Mouse (Mus musculus): ENCODE measurements around the gene Dennd1c.
A peak's percentile ranks its signal among the peaks of the same experiment; 100 is the strongest.

Gene Dennd1c

DNA sequence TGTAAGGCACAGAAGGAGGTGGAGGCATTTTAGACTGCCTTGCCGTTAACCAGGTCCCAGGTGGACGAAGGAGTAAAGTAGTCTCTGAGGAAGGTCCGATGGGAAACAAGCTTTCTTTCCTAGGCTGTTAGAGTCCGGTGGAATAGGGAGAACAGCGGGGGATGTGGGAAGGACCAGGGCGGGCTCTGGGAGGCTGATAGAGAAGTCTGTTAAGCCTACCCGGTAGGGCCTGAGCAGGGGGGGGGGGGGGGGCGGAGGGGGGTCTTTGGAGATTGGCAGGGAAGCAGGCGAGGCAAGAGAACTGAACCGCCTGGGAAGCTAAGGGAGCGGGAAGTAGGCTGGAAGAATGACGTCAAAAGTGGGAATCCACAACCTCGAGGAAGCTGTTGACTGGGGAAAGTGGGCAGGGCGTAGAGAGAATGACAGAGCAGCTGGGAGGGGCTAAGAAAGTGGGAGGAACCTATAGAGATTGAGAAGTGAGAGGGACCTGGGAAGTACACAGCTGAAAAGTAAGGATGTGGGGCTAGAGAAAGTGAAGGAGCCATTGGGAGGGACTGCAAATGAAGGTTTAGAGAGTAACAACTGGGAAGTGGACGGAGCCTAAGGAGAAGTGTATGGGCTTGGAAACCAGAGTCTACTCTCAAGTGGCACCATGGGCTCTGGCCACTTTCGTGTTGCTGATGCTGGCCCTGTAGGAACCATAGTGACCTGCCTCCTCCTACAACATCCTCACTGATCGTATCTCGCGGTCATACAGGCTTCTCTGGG, 17.7 kb upstream of the Dennd1c start:
- peak; percentile 64 for DNase-seq (ENCODE audit: low read depth)

DNA sequence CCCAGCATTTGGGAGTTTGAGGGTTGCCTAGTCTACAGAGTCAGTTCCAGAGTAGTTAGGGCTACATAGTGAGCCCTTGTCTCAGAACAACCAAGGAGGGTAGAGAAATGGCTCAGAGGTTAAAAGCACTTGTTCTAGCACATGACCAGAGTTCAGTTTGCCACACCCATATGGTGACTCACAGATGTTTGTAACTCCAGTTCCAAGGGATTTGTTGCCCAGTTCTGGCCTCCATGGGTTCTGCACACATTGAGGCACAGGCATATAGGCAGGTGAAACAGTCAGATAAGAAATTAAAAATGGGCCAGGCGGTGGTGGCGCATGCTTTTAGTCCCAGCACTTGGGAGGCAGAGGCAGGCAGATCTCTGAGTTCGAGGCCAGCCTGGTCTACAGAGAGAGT, 15.9 kb upstream of the Dennd1c start:
- DNase-seq (ENCODE audit: low read depth): peak; percentile 73

DNA sequence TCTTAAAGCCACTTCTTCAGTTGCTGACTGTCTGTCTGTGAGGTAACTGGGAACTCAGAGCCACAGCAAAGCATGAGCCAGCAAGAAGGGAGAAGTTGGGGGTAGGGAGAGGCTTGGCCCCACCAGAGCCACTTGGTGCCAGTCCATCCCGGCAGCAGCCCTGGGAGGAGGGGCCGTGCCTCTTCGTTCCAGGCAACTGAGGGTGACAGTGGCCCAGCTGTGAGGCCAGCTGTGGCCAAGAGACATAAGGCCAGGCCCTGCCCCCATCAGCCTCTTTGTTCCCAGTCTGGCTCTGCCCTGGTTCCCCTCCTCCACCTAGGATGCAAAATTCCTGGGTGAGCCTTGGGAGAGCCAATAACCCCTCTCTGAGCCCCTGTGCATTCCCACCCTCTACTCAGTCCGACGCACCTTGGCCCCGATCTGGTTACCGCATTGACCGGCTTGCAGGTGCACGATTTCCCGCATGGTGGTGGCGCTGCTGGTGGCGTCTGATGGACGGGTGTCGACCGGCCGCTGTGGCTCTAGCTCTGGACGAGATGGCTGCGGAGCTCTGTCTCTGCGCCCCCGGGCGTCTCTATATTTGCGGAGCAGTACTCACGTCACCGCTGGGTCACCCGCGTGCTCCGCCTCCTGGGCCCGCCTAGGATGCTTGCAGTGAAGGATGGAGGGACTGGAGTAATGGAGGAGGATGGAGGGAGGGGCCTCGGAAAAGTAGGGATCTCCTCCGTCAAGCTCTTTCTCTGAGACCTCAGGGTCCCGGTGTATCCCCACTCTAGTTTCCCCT, 8.9 kb upstream of the Dennd1c start, which contains the start of gene Tubb4a:
Gene Tubb4a, minus strand, starts transcription at position 734 of the 784 bp plus-strand sequence.
- no peak for DNase-seq (ENCODE audit: low read depth)

DNA sequence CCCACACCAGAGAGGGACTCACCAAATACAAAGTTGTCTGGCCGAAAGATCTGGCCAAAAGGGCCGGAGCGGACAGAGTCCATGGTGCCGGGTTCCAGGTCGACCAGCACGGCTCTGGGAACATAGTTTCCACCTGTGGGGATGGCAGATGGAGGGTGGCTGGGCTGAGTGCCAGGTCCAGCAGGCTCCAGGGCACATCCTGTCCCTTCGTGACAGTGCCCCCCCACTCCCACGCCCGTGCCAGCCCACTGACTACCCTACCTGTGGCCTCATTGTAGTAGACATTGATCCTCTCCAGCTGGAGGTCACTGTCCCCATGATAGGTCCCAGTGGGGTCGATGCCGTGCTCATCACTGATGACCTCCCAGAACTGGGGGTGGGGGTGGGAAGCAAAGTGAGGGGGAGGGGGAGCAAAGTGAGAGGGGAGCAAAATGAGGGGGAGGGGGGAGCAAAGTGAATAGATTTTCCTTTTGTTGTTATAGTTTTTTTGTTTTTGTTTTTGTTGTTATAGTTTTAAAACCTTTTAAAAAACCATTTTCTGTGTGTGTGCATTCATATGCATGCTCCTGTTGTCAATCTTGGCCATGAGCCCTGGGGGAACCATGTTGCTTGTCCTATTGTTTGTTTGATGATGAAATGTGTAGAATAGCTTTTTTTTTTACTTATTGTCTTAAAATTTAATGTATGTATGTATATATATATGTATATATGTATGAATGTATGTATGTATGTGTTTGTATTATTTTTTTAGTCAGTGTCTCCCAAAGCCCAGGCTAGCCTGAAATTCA, 7.8 kb upstream of the Dennd1c start:
- DNase-seq (ENCODE audit: low read depth): no peak

DNA sequence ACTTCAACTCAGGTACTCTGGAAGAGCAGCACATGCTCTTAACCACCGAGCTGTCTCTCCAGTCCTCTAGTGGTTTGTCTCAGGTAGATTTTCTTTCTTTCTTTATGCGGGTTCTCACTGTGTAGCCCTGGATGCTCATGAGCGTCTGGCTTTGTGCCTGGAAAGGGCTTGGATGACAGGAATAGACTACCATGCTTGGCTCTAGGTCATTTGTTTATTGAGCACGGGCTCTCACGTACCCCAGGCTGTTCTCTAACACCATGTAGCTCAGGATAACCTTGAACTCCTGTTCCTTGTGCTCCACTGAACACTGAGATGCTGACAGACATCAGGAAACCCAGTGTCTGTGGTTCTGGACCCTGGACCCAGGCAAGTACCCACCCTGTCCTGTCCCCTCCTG, 4.2 kb upstream of the Dennd1c start:
- no peak for DNase-seq (ENCODE audit: low read depth)

DNA sequence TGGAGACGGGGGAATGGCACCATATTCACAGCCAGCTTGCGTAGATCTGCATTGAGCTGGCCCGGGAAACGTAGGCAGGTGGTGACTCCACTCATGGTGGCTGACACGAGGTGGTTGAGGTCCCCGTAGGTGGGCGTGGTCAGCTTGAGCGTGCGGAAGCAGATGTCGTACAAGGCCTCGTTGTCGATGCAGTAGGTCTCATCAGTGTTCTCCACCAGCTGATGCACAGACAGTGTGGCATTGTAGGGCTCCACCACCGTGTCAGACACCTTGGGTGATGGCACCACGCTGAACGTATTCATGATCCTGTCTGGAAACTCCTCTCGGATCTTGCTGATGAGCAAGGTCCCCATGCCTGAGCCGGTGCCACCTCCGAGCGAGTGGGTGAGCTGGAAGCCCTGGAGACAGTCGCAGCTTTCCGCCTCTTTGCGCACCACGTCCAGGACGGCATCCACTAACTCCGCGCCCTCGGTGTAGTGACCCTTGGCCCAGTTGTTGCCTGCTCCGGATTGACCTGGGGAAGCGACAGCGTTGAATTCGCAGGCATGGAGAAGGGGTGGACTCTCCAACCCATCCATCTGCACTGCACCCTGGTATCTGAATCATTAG, 3.0 kb upstream of the Dennd1c start:
- no peak for DNase-seq (ENCODE audit: low read depth)

DNA sequence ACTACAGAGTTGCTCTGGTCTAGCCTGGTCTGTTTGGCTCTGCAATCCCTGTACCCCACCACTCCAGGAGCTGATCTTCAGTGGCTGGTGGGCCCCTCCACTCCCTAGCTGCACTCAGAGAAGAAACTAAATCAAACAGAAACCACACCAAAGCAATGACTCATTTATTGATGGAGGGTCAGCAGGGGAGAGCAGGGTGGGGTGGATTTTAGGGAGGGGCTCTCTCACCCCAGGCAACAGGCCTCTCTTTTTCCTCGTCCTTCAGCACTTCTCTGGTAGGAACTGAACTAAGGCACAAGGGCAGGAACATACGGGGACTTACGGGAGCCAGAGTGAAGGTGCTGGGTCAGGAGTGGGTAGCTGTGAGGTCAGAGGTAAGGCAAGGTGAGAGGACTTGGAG, 1.6 kb upstream of the Dennd1c start:
- DNase-seq (ENCODE audit: low read depth): no peak

DNA sequence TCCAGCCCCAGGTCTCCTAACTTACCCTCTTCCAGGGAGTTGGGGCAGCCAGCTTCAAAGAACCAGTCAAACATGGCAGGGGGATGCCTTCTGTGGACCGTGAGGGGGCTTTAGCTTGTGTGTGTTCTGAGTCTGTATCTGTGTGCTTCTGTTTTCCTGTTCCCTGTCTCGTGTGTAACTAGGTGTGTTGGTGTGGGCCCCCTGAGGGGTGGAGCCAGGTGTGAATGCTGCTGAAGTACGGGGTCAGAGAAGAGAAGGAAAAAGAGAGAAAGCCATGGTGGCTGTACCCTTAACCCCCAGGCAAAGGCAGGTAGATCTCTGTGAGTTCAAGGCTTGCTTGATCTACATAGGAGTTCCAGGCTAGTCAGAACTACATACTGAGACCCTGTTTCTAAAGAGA, 1.4 kb downstream of the Dennd1c start:
- DNase-seq (ENCODE audit: low read depth): no peak

DNA sequence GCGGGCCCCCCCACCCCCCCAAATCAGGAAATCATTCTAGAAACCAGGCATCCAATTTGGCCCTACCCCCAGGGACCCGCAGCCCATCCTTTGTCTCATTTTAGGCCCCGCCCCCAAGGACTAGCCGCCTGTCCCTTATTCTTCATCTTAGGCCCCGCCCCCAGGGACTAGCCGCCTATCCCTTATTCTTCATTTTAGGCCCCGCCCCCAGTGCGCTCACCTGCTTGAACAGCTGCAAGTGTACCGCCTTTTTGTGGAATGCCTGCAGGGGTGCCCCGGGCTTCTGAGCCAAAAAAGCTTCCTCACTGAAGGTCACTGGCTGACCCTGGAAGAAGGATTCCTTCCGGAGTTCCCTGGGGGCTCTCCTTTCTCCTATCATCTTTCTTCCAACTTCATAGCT, 7.6 kb downstream of the Dennd1c start:
- DNase-seq (ENCODE audit: low read depth): no peak

DNA sequence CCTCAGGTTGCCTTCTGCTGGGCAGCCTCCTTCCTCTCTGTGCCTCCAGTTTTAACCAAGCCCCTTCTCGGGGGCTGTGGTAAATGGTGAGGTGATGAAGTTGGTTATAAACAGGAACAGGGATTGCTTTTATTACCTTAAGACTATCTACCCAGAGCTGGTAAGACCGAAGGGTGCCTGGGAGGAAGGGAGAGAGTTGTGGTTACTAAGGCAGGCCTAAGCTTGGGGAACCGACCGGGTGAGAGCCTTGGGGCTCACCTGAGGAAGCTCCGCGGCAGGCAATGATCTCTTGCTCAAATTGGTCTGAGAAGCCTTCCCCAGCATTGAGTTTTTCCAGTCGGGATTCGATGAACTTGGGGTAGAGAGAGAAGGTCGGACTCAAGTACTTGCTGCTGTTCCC, 8.0 kb downstream of the Dennd1c start:
- no peak for DNase-seq (ENCODE audit: low read depth)

DNA sequence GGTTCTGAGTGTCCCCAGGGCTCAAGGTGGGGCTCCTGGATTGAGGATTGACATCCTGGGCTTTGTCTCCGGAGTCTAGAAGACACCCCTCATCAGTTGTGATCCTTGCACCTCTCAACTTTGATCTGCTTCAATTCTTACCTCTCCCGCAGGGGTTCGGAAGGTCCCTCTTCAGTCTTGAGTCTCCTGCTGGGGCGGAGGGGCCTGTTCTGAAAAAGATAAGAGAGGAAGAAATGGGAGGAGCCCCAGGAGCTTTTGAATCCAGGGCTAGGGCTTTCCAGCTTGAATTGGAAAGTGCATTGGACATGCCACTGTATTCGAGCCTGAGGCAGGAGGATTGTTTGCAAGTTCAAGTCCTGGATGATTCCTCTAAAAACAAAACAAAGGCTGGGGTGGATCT, 11.4 kb downstream of the Dennd1c start:
- no peak for DNase-seq (ENCODE audit: low read depth)

DNA sequence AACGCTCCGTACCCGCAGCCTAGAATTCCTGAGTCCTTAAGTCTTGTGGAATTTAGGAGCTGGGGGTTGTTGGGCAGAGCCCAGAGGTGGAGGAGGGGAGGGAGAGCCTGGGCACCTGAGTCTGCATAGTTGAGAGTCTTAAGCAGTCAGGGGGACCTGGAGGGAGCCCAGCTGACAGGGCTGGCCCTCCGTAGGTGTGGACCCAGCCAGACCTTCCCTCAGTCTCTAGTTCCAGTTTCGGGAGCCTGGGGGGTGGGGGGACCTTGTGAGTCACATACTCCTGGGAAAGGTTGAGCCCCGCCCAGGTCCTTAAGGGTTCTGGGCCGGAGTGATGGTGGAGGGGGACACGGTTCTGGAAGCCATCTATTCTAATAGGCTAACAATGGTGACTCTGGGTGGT, 15.3 kb downstream of the Dennd1c start:
- no peak for DNase-seq (ENCODE audit: low read depth)

DNA sequence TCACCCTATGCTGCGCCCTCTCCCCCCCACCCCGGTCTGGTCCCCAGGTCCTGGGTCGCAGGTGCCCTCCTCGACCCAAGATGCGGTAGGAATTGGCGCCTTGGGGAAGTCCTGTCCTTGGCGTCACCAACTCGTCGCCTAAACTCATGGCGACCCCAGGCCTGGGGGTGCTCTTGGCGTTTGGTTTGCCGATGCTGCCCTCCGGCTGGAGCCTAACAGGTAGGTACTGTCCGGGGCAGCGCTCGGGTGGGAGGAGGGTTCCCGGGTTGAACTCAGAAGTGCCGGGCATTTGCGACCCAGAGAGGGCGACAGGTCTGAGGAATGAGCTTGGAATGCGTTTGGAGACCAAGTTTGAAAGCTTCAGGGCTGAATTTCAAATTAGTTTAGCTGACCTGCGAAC, 15.8 kb downstream of the Dennd1c start:
- no peak for DNase-seq (ENCODE audit: low read depth)

DNA sequence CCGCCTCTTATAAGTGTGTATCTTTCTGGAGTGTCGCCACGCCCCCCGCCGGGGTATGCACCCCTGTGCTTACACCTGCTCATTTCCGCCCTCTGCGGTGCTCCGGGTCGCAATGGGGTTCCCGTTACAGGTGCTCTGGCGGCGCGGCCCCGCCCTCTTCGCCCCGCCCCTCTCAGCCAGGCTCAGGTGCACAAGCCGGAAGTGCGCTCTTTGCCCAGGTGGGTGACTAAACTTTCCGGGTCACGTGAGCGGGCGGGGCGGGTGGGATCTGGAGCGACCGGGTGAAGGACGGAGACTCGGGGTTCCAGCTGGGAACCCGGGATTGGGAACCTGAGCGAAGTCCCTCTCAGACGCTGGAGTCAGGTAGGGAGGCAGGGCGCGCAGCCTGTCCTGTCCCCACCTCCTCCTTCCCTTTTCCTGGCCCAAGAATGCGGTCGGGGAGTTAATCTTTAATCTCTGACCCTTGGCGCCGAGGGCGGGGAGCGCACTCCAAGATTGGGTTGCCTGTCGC, 16.2 kb downstream of the Dennd1c start:
- DNase-seq (ENCODE audit: low read depth): no peak

DNA sequence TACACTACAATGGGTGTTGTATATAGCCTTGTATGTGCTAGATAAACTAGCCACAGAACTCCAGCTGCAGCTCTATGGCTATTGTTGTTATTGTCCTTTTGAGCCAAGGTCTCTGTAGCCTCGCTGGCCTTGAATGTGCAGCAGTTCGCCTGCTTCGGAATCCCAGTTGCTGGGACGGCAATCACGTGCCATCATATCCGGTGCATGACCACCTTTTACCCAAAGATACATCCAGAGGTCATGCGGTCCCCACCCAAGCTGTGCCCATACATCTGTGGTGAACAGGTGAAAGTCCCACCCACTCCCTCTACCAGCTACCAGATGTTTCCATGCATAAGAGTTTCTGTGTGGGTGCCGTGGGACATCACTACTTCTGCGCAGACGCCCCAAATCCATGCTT, 17.2 kb downstream of the Dennd1c start:
- no peak for DNase-seq (ENCODE audit: low read depth)

DNA sequence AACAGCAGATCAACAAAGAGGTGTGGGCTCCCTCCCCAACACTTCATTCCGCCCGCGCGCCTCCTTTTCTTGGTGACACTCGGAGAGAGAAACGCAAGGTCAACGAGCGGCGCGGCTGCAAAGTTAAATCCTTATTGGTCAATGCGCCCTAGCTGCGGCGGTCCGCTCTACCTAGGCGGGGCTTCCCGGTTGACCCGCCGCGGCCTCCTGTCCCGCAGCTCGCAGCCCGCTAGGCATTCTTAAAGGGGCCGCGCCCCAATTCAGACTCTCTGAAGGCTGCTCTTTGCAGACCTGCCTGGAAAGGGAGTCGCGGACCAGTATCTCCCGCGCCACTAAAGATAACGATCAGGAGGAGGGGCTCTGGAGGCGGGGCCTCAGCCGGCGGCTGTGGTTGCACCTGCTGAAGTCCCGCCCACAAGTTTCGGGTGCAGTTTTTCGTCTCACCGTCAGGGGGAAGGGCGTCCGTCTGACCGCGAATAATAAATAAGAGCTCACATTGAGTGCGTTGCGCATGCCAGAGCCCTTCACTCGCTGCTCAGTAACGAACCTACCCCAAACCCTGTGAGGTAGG, 18.0 kb downstream of the Dennd1c start:
- DNase-seq (ENCODE audit: low read depth): peak; percentile 97

DNA sequence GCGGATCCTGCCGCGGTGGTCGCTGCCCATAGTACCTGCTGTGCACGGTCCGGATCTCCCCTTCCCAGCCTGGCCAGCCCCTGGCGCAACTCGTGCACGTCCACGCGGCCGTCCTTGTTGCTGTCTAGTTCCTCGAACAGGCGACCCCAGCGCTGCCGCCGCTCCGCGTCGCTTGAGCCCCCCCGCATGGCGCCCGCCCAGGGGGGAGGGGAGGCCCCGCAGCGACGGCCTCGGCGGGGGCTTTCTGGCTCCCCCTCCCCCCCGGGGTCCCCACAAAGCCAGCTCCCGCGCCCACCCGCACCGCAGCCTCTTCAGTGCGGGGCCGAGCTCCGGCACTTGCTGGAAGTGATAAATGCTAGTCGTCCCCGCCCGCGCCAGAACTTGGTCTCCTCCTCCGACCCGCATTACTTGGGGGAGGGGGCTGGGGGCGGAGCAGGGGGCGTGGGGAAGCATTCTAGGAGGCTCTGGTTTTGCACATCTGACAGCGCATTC, 18.8 kb downstream of the Dennd1c start, which contains the start of gene Slc25a23:
Gene Slc25a23, minus strand, starts transcription at position 378 of the 492 bp plus-strand sequence.
- DNase-seq (ENCODE audit: low read depth): peak; percentile 80

DNA sequence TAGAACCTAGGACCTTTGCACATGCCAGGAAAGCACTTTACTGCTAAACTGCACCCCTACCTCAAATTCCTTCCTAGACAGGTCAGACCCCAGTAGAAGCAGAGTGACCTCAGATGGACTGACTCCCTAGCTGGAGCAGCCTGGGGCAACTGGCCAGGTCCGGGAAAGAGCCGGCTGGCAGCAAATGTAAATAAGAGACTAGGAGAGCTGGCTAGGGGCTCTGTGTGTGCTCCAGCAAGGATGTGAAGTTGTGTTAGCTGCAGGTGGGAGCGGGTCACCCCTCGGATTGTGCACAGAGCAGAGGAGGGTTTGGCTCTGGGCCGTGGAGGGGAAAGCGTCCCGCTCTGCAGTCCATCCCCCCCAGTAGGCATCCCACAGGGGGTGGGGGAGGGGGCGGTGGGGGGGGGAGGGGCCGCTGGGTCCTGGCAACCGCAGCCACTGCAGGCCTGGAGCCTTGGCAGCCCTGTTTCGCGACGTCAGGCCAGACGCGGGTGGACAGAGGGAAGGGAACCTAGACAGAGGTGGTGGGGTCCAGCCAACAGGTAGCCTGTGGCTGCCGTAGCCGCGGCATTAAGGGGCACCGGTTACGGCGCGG, 19.3 kb downstream of the Dennd1c start, which contains the start of gene Crb3:
Gene Crb3, plus strand, starts transcription at position 215 of the 595 bp plus-strand sequence.
- DNase-seq (ENCODE audit: low read depth): no peak

DNA sequence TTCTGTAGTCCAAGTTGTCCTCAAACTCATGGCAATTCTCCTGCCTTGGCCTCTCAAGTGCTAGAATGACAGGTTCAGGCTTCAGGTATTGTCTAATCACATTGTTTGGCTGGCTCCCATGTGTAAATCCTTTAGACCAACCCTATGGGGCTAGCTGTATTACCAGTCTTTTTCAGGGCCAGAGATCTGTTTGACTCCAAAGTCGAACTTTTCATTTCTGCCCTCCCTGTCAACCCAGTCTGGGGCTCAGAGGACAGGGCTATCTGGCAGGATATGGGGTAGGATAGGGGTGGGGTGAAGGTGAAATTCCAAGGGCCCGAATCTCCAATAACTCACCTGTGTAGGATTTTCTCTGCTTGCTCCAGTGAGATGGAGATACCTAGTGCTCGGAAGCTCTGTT, 22.1 kb downstream of the Dennd1c start:
- no peak for DNase-seq (ENCODE audit: low read depth)

DNA sequence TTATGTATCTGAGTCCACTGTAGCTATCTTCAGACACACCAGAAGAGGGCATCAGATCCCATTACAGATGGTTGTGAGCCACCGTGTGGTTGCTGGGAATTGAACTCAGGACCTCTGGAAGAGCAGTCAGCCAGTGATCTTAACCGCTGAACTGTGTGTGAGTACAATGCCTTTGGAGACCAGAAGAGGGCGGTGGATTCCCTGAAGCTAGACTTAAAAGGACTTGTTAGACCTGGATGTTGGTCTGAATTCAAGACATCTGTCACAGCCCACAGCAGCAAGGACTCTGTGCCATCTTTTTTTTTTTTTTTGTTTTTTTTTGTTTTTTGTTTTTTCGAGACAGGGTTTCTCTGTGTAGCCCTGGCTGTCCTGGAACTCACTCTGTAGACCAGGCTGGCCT, 26.6 kb downstream of the Dennd1c start:
- peak; percentile 78 for DNase-seq (ENCODE audit: low read depth)

DNA sequence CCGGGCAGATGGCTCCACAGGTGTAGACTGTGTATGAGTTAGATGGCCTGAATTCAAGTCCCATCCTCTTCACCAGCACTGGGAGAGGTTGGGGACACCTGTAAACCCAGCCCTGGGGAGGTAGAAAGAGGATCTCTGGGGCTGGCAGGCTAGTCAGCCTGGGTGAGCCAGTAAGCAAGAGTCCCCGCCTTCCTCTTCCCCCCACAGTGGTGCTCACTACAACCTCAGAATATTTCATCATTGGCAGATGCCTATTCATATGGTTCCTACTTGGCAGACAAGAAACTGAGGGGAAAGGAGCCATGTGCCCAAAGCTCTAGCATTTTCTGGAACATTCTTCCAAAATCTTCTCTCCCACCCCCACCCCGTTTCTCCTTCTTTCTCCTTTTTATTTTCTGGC, 29.5 kb downstream of the Dennd1c start:
- DNase-seq (ENCODE audit: low read depth): peak; percentile 33

All from 416B (cell line).